Mouse (Mus musculus): ENCODE measurements at regions not wholly inside any gene's neighbourhood (a gene's known extent, or its start where the extent isn't known, plus 50 kb on each side); places are given as distances from the start of the nearest gene placed in this dataset.

DNA sequence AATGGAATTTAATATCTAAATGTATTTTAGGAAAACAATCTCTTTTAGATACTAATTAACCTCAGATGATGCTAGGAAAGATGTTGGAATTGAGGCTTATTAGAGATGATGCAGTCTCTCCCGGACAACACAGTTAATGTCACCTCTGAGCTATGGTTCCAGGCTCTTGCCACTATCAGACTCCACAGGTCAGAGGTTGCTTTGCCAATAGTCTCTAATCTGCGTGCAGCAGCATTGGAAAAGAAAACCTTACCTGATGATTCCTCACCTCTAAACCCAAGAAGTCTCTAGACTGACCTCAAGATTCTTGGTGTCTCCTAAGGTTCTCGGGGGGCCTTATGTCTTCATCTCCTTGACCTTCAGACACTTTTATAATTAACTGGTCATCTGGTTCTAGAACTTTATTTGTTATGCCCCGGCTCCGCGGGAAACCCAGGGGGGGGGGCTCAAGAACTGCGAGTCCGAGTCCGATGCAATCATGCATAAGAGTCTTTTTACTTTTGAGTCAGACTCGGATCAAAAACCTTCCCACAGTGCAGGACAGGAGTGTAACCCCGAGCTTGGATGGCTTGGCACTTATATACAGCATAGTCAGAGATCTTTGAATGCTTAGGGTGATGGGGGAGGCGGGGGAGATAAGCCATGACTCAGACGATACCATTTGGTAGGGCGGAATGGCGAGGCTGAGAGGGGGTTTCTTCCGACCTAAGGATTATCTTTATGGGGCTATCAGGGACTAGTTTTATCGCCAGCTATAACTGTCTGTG lies 626.9 kb downstream of the Zfp706 start:
- DNase-seq: no peak

DNA sequence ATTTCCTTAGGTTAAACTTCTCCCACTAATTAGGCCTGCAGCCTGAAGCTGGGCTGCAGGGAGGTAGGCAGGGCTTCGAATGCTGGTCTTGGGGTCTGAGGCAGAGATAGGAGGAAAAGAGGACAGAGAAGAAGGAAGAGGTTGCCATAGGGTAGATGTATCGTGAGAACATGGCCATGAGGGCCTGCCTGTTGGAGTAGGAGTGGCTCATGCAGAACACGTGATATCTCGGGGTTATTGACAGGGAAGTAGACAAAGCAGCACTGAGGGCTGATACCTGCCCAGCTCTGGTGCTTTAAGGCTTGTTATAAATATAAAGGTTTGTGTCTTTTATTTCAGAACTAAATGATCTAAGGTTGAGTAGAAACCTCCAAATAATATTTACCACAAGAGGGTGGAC lies 628.9 kb downstream of the Zfp706 start:
- no peak for DNase-seq

DNA sequence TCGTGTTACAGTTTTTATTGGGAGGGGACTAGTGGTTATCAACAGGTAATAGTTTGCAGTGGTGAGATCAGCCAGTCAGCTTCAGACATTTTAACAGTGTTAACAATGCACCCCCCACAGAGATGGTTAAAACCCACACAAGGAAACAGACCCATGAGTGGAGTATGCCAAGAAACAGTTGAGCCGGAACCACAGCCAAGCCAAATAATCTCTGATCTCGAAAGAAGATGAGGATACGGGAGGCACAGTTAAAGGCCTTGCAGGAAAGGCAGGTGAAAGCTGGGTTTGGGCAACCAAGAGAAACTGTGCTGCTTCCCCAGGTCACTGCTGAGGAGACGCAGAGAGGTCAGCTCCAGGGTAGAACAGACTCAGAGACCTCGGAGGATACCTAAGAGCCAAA lies 631.0 kb downstream of the Zfp706 start:
- DNase-seq: no peak

DNA sequence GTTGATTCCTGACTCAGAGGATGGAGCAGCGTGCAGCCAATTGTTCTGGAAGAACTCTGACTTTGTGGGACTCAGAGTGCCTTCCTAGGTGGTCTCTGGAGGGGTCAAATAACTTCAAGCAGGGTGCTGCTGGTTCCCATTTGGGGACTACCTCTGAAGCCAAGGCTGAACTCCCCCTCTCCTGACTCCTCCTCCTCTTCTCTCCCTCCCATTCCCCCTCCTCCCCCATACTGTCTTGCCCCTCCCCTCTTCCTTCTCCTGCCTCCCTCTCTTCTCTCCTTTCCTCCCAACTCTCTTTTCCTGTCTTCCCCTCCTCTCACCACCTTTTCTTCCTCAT lies 632.1 kb downstream of the Zfp706 start:
- no peak for DNase-seq

DNA sequence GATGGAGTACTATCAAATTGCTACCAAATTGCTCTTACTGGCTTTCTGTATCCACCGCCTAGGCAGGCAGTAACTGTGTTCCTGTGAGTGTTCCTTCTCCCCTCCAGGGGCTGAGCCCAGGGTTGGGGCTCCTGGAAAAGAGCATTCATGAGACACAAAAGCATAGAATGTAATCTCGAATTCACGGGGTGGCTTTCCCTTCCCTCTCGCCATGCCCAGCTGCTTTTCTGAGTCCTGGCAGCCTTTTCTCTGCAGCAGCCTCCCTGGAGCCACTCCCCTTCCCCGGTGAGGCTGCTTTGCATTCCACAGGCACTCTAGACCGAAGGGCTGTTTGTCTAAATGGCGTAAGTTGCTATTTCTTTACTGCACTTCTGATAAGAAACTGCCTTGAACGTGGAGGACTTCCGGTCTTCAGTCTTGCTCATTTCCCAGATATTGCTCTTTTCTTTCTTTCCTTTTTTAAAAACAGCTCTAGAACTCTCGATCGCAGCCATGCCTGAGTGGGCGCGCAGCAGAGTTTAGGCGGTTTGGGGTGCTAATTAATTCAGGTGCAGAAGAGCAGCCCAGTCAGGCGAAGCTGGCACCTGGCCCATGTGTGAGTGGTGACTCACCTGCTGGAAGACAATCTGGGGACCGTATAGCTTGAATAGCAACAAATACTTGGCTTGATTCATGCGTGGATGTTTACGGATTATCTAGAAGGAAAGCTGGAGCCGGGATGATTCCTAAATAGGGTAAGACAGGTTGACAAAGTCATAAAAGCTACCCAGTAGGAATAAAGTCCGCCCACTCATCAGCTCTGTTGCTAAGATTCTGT lies 632.6 kb downstream of the Zfp706 start:
- peak; percentile 50 for DNase-seq

DNA sequence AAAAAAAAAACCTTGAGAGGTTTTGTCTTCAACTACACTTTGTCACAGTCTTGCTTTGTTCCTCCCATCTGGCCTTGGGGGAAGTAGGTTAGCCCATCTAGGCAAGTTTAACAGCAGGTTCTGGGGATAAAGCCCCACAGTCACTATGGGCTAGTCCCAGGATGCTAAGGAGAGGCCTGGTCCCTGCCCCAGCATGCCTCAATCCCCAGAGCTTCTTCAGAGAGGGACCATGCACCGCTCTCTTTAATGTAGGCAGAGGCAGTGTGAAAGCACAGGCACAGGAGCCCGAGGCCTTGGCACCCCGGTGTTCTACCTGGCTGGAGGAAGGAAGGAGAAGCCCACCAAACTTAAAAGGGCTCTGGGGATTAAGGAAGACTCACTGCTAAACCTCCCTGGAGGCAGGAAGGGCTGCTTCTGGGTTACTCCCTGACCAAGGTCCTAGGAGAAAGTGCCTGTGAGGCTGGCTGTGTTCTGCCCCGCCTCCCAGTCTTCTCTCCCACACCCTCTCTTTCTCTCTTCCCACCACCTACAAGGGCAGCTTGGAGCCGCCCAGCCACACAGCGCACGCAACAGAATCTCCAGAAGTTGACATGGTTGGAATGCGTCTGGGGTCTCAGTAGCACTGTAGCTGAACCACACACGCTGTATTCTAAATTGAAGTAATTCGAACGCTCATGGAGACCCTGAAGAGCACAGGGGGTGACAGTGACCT lies 633.5 kb downstream of the Zfp706 start:
- no peak for DNase-seq

DNA sequence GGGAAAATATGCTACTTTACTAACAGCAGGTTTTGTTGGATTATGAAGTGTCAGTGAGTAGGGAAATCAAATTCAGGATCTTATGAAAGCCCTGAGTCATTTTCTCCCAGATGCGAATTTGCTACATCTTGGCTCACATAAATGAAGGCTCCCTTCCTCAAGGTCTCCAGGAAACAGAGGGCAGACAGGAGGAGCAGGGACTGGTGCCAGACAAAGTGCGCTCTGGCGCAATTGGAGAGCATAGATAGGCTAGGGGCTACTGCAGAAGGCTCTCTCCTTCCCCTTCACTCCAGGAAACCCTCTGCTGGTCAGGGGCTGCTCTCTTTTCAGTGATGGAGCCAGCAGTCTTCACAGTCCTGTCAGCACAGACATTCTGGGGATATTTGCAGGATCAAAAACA lies 634.1 kb downstream of the Zfp706 start:
- DNase-seq: peak; percentile 69

DNA sequence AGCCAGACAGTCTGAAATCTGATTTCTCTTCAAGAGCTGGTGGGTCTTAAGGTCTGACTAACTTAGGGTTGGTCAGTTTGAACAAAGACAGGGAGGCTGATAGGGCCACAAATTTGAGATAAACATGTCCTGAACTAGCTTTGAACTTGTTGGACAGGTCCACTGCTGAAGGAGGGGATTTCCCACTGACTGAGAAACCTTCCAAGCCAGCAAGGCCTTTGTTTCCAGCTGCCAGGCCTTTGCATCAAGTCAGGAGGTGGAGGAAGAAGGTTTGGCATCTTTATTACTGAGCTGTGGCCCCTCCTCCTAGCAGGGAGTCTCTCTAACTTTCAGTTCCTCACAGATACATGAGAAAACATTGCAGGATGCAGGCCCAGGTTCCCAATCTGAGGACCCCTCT lies 636.2 kb downstream of the Zfp706 start:
- peak; percentile 54 for DNase-seq

DNA sequence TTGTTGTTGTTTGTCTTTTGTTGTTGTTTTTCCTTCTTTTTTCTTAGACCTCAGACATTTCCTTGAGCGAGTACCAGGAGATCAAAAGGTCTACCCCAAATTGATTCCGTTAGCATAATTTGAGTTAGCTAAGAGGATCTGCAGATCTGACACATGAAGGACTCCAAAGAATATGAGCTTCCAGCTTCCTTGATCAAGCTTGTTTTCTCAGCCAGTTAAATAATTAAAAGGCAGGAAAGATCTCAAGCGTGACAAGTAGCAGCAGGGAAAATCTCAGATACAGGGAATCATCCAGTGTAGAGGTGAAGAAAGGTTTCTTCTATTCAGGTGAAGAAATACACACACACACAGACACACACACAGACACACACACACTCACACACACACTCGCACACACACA lies 636.7 kb downstream of the Zfp706 start:
- DNase-seq: no peak

DNA sequence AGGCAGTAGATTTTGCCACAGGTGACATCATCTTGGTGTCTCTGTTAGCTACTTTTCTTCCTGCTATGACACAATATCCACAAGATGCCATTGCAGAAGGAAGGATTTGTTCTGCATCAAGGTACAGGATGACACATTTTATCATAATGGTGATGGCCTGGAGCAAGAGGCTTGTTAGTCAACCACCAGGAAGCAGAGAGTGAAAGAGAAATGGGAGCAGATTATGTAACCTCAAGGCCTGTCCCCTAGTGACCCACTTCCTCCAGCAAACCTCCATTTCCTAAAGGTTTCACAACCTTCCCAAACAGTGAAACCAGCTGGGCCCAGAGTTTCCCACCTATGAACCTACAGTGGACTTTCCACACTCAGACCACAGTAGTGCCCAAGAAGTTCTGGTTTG lies 640.3 kb downstream of the Zfp706 start:
- DNase-seq: no peak

DNA sequence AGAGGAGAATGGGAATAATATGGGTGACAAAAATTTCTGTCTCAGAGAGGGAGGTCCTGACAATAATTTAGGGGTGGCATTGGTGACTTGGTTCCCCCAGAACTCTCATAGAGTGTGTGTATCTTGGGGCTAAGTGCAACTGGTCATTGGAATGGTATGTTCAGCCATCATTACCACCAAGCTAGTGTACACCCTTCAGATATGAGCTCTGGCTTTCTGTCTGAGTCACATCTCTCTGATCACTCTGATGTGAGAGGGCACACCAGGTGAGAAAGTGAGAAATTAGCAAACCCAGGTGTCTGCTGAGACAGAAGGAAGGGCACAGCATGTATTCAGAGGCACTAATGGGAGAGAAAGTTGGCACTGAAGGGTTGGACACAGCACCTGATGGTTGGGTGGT lies 642.8 kb downstream of the Zfp706 start:
- no peak for DNase-seq

DNA sequence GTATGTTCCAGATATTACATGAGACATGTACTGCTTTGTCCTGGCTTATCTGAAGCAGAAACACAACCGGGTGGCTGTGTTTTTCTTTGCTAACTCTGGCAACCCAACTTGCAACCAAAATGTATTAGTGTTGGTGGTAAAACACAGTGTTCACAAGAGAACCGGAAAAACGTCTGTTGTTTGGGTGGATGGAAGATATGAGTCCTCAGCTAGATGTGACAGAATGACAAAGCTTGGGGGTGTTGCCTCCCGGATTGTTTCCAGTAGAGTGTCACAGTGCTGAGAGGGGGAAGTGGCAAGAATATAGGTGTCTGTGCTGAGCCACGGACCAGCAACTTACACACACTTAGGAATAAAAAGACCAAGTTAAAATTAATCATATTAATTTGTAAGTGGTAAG lies 643.5 kb downstream of the Zfp706 start:
- no peak for DNase-seq

DNA sequence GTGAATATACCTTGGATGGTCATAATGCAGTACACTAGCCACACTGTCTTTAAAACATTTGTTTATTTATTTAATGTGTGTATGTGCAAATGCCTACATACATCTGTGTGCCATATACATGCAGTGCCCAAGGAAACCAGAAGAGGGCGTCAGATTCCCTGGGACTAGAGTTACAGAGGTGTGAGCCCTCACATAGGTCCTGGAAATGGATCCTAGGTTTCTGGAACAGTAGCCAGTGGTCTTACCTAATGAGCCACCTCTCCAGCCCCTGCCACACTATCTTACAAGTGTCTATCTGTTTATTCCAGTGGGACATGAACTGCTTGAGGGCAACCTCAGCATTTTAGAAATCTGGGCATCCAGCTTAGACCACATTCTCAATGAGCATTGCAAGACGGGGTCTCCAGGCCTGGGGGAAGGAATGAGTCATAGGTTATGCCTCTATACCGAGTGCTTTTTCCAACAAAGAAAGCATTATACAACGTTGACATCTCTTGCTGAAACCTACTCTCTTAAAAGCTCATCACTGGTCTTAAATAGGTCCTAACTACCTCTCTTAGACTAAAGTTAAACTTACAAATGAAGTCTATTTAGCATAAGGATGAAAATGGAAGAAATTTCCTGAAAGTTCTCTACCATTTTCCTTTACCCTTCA lies 644.5 kb downstream of the Zfp706 start:
- no peak for DNase-seq

DNA sequence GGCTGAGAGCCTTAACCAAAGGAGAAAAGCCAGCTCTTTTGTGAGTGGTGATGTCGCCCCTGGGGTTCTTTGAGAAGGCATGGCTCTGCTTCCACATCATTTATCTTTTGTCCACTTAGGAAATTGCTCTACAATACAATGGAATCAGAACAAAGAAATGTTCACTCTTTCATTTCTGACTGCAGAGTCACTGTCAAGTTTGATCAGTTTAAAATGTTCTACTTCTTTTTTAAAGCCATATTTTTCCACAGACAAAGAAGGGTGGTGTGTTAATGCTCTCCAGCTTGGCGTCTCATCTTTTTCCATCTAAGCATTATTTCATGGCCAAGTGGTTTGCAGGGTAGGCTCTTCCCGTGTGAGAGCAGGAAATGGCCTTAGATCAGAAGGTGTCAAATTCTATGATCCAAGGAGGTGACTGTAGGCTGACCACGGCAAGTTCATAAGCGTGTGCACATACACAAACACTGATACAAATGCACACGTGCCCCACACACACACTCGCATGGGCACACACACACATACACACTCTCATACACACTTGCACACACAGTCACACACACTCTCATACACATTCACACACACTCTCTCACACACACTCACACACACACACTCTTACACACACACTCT lies 645.9 kb downstream of the Zfp706 start:
- no peak for DNase-seq

DNA sequence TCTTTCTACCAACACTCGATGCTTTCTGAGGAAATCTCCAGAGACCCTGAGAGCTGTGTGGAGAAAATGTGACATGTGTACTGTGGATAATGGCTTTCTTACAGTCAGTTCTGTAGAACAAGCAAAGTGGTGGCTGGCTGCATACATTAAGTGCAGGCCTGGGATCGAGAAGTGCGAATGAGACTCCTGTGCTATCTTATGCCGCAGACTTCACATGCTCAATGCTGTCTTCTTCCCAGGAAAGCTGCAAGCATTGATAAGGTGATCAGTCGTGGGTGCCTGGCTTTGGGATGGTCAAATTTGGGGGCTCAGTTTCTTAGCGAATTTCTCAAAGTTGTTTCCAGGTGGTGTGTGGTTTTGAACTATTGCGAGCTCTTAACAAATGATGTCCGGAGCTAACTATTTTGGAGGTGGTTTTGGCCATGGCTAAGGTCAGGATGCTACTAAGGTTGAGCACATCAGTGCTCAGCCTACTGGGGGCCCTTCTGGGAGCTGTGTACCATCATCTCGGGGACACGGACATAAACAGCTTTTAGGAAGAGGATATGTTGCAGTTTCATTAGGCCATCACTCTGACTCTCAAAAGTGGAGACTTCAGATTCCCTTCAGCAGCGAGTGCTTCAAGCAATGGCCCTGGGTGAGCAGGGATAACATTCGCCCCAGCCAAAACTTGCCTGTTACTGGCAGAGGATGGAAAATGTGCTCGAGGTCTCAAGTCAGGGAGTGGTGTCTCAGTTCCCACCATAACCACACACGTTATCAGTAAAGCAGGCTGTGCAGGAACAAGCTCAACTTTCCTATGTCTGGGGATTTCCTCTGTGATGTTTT lies 646.7 kb downstream of the Zfp706 start:
- DNase-seq: no peak

DNA sequence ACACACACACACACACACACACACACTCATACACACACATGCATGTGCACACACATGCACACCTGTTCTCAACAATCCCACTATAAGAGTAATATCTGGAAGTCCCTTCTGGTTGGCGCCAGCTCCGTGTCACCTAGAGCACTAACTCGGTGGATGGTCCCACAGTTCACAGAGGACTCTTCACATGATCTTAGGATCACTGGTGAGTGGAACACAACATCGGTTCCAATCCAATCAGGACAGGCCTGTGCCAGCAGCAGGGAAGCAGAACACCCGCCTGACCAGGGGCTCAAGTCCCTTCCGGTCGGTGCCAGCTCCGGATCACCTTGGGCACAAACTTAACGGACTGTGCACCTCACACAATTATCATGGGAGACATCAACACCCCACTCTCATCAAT lies 651.7 kb downstream of the Zfp706 start:
- DNase-seq: no peak

DNA sequence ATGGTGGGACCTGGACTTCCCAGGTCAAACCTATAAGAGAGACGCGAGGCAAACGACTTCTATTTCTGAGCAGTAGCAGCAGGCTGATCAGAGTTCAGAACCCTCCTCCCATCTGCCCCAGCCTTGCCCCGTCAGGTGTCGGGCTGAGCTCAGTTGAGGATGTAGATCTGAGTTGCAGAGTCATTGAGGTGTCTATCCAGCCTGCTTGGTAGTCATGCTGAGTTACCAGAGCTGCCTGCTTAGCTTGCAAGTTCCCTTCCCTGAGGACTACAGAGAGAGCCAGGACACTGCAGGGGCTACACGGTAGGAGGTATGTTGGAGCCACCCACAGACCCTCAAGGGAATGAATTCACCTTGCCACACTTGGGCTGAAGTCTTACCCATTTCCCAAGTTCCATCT lies 653.0 kb downstream of the Zfp706 start:
- DNase-seq: no peak

DNA sequence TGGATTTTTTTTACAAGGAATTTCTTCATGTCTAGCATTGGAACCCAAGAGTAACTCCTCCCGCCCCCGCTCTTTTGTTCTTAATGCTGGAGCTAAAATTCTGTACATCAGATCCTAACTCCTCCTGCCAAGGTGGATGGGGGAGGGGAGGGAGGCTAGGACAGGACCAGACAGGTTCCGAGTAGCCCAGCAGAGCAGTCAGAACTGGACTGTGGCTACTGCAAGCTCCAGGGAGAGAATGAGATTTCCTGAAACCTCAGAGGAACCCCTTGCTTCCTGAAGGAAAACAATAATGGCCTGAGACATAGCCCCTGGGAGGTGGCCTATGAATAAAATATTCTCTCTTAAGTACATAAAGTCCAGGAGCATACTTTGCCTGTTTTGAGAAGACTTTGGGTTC lies 653.8 kb downstream of the Zfp706 start:
- DNase-seq: no peak

DNA sequence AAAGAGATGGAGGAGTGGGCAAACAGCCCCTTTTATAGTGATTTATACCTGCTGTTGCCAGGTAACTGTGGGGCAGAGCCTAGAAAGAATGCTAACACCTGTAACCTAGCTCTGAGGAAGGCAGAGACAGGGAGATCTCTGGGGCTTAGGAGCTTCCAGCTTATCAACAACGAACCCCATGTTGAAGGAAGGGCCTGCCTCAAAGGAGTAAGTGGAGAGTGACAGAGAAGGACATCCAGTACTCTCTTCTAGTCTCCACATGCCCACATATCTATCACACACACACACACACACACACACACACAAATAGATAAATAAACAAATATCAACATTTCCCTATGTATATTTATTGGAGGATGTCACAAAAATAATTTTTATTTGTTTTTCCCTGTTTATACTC lies 654.6 kb downstream of the Zfp706 start:
- DNase-seq: no peak

DNA sequence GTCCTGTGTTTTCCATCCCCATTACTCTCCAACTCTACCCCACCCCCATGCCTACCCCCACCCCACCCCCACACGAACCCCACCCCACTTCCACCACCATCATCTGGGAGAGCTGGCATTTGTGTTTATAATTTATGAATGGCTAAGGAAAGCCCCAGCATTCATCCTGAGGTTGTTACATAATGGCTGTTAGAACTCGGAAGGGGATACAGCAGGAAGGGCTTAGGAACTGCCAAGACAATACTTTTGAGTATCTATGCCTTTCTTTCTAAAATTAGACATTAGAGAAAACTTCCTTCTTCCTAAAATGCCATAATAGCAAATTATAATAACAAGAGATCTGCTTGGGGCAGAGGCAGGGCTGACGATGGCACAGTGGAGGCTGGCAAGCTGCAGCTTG lies 655.9 kb downstream of the Zfp706 start:
- DNase-seq: no peak

DNA sequence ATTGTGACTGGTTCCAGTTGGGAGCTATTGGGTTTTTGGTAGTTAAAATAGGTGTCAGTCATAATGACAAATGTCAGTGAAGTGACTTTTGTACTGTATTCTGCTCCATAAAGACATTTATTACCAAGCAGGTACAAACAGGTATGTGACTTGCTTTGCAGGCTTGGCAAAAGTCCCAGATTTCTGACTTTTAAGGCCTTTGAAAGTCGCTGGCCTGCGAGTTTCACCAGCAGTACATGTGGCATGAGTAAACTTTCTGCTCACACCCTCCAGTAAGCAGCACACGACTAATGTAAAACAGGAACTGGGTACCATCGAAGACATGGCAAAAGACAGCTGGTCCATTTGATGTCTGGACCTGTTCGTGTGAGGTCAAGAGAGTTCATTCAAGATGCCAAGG lies 659.2 kb downstream of the Zfp706 start:
- no peak for DNase-seq

DNA sequence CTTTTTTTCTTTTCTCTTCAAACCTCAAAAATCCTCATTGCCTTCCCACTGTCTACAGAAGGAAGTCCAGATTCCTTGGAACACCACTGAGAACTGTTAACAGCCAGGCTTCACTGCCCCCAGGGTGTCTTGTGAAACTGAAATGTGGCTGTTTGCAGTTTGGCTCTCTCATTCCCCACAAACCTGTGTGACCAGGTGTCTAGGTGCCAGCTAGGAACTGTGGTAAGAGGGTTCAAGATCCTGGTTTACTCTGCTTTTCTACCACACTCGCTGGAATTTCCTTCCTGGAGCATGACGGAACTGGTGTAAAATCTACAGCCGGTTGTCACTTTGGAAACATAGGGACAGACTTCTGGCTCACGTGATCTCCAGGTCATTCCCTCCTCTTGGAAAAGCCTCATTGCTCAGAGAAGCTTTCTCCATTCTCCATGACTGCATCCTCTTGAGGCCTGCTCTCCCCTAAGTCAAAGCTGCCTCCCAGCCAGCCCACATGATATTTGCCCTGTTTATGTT lies 660.2 kb downstream of the Zfp706 start:
- no peak for DNase-seq
